Mouse (Mus musculus): ENCODE data around the gene Nfe2l1. TPM values are rescaled to one million over a fixed set of nuclear protein-coding genes. Genes with fewer than 3 reads are reported as not detected.
"Not testable (repeated sequence)": the region's sequence is repeated elsewhere in the genome, so short reads cannot be mapped to it uniquely, and the experiment has no call there.

Nfe2l1 gene
- total RNA-seq, 1 experiment from 2014 or later: 50.1 TPM

- ATAC-seq (replicated peaks in 1 of 2; ENCODE audit: insufficient read depth in 1 of 2, low FRiP score in 2 of 2, low TSS enrichment in 1 of 2, low read depth in 1 of 2, poor library complexity in 2 of 2, severe bottlenecking in 2 of 2): no peak
These were observed 24.2 kb downstream of the Nfe2l1 start for GRCm38 (mm10) chr11:96805606-96806005.

GRCm38 (mm10) chr11:96799511-96799910 lies 30.3 kb downstream of the Nfe2l1 start:
- no peak for ATAC-seq (replicated peaks in 1 of 2; ENCODE audit: insufficient read depth in 1 of 2, low FRiP score in 2 of 2, low TSS enrichment in 1 of 2, low read depth in 1 of 2, poor library complexity in 2 of 2, severe bottlenecking in 2 of 2)

- ATAC-seq (replicated peaks in 1 of 2; ENCODE audit: insufficient read depth in 1 of 2, low FRiP score in 2 of 2, low TSS enrichment in 1 of 2, low read depth in 1 of 2, poor library complexity in 2 of 2, severe bottlenecking in 2 of 2): 0 out of 4 replicates have a peak, but pooled peaks of 1 of the 2 experiments have one; percentile 17
These were observed 33.2 kb downstream of the Nfe2l1 start for GRCm38 (mm10) chr11:96796586-96796985.

- no peak for ATAC-seq (replicated peaks in 1 of 2; ENCODE audit: insufficient read depth in 1 of 2, low FRiP score in 2 of 2, low TSS enrichment in 1 of 2, low read depth in 1 of 2, poor library complexity in 2 of 2, severe bottlenecking in 2 of 2)
These were observed 33.7 kb downstream of the Nfe2l1 start for GRCm38 (mm10) chr11:96796081-96796480.

- no peak for ATAC-seq (replicated peaks in 1 of 2; ENCODE audit: insufficient read depth in 1 of 2, low FRiP score in 2 of 2, low TSS enrichment in 1 of 2, low read depth in 1 of 2, poor library complexity in 2 of 2, severe bottlenecking in 2 of 2)
These were observed 34.3 kb downstream of the Nfe2l1 start for GRCm38 (mm10) chr11:96795491-96795890.

- no peak for ATAC-seq (replicated peaks in 1 of 2; ENCODE audit: insufficient read depth in 1 of 2, low FRiP score in 2 of 2, low TSS enrichment in 1 of 2, low read depth in 1 of 2, poor library complexity in 2 of 2, severe bottlenecking in 2 of 2)
These were observed 39.1 kb downstream of the Nfe2l1 start for GRCm38 (mm10) chr11:96790681-96791080.

GRCm38 (mm10) chr11:96789990-96790389 lies 39.8 kb downstream of the Nfe2l1 start:
- ATAC-seq (replicated peaks in 1 of 2; ENCODE audit: insufficient read depth in 1 of 2, low FRiP score in 2 of 2, low TSS enrichment in 1 of 2, low read depth in 1 of 2, poor library complexity in 2 of 2, severe bottlenecking in 2 of 2): no peak

GRCm38 (mm10) chr11:96788871-96789795 lies 40.6 kb downstream of the Nfe2l1 start, which contains the start of gene Cbx1:
Gene Cbx1, plus strand, starts transcription at chr11:96789127.
- peak; percentile 84 to 93 for ATAC-seq (replicated peaks in 1 of 2; ENCODE audit: insufficient read depth in 1 of 2, low FRiP score in 2 of 2, low TSS enrichment in 1 of 2, low read depth in 1 of 2, poor library complexity in 2 of 2, severe bottlenecking in 2 of 2)

GRCm38 (mm10) chr11:96786731-96787450 lies 42.9 kb downstream of the Nfe2l1 start:
- ATAC-seq (replicated peaks in 1 of 2; ENCODE audit: insufficient read depth in 1 of 2, low FRiP score in 2 of 2, low TSS enrichment in 1 of 2, low read depth in 1 of 2, poor library complexity in 2 of 2, severe bottlenecking in 2 of 2): no peak

- ATAC-seq (replicated peaks in 1 of 2; ENCODE audit: insufficient read depth in 1 of 2, low FRiP score in 2 of 2, low TSS enrichment in 1 of 2, low read depth in 1 of 2, poor library complexity in 2 of 2, severe bottlenecking in 2 of 2): not testable (repeated sequence)
These were observed 44.9 kb downstream of the Nfe2l1 start for GRCm38 (mm10) chr11:96784847-96785246.

GRCm38 (mm10) chr11:96781425-96781824 lies 48.3 kb downstream of the Nfe2l1 start:
- no peak for ATAC-seq (replicated peaks in 1 of 2; ENCODE audit: insufficient read depth in 1 of 2, low FRiP score in 2 of 2, low TSS enrichment in 1 of 2, low read depth in 1 of 2, poor library complexity in 2 of 2, severe bottlenecking in 2 of 2)

- no peak for ATAC-seq (replicated peaks in 1 of 2; ENCODE audit: insufficient read depth in 1 of 2, low FRiP score in 2 of 2, low TSS enrichment in 1 of 2, low read depth in 1 of 2, poor library complexity in 2 of 2, severe bottlenecking in 2 of 2)
These were observed 49.5 kb downstream of the Nfe2l1 start for GRCm38 (mm10) chr11:96780306-96780705.

GRCm38 (mm10) chr11:96778061-96778627 lies 51.6 kb downstream of the Nfe2l1 start:
- ATAC-seq (replicated peaks in 1 of 2; ENCODE audit: insufficient read depth in 1 of 2, low FRiP score in 2 of 2, low TSS enrichment in 1 of 2, low read depth in 1 of 2, poor library complexity in 2 of 2, severe bottlenecking in 2 of 2): not testable (repeated sequence)

GRCm38 (mm10) chr11:96776968-96777962 lies 52.5 kb downstream of the Nfe2l1 start, which contains the start of gene Snx11:
Gene Snx11, minus strand, starts transcription at chr11:96777559.
- peak; percentile 97 to 98 for ATAC-seq (replicated peaks in 1 of 2; ENCODE audit: insufficient read depth in 1 of 2, low FRiP score in 2 of 2, low TSS enrichment in 1 of 2, low read depth in 1 of 2, poor library complexity in 2 of 2, severe bottlenecking in 2 of 2)

GRCm38 (mm10) chr11:96776068-96776467 lies 53.7 kb downstream of the Nfe2l1 start:
- ATAC-seq (replicated peaks in 1 of 2; ENCODE audit: insufficient read depth in 1 of 2, low FRiP score in 2 of 2, low TSS enrichment in 1 of 2, low read depth in 1 of 2, poor library complexity in 2 of 2, severe bottlenecking in 2 of 2): no peak

GRCm38 (mm10) chr11:96775665-96776064 lies 54.1 kb downstream of the Nfe2l1 start:
- ATAC-seq (replicated peaks in 1 of 2; ENCODE audit: insufficient read depth in 1 of 2, low FRiP score in 2 of 2, low TSS enrichment in 1 of 2, low read depth in 1 of 2, poor library complexity in 2 of 2, severe bottlenecking in 2 of 2): no peak

- no peak for ATAC-seq (replicated peaks in 1 of 2; ENCODE audit: insufficient read depth in 1 of 2, low FRiP score in 2 of 2, low TSS enrichment in 1 of 2, low read depth in 1 of 2, poor library complexity in 2 of 2, severe bottlenecking in 2 of 2)
These were observed 54.7 kb downstream of the Nfe2l1 start for GRCm38 (mm10) chr11:96775063-96775462.
